Comparison of ENCODE assay signal across 8 mouse cellular contexts in the genomic region with DNA sequence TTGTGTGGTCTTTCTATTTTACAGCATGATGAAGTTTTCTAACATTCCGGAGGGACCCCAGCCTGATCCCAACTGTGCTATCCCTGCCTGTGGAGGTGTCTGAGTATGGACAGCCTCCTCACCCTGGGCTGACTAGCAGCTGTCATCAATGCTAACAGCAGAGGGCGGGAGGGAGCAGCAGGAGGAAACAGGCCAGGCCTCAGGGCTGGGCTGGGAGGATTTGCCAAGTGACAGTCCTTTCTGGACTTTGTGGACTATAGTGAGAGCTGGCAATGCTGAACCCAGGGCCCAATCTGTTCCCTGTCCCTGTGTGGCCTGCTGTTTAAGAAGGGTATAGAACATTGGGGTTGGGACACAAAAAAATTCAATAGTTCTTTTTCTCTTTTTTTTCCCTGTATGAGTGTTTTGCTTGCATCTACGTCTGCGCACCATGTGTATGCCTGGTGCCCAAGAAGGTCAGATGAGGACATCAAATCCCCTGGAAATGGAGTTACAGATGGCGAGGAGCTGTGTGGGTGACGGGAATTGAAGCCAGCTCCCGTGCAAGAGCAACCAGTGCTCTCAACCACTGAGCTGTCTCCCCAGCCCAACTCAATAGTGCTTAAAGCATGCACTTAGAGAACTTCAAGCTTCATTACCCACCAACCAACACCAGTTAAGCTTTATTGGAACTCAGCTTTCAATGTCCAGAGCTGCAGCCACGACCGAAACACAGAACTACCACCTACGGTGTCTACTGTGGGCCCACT.
DNase-seq lines count a peak whose midpoint lies in the region; ATAC-seq and TF ChIP-seq lines count a peak whose summit lies in the region.

No protein-coding gene starts in this region.

- DNase-seq in Muller cell, postnatal 12 days (ENCODE audit: inconsistent ontology term) = peak; percentile 71
- peak; percentile 97 to 98 for DNase-seq in cerebellum, postnatal 10 days
- peak; percentile 56 to 63 for DNase-seq in frontal cortex, postnatal 14 days (ENCODE audit: low spot score in 2 of 2)
- peak; percentile 81 for DNase-seq in hindbrain, postnatal 0 days (ENCODE audit: low spot score)
- peak; percentile 74 to 78 for DNase-seq in left cerebral cortex, adult 18-20 months (ENCODE audit: low spot score in 2 of 2)
- DNase-seq in lung, postnatal 36 days = peak; percentile 91
- DNase-seq in right cerebral cortex, adult 2 months (ENCODE audit: low spot score in 2 of 2) = peak; percentile 73 to 75
- DNase-seq in urinary bladder, postnatal 14 days (ENCODE audit: low spot score) = peak; percentile 88

- WGBS in hindbrain, postnatal 0 days = 53% methylated on average over 10 of the region's 10 CpGs

- H3K4me2 ChIP-seq in hindbrain, postnatal 0 days (ENCODE audit: low read depth, low read length) = no peak overlapping the region

- H3K4me1 ChIP-seq in hindbrain, postnatal 0 days (ENCODE audit: insufficient read depth, low read length) = peaks cover 5% of the 10 kb centered on the region; the same call in 1 of the 2 replicates

- peaks cover 35% of the 10 kb centered on the region for H3K36me3 ChIP-seq in hindbrain, postnatal 0 days (ENCODE audit: insufficient read depth, low read length)

- TF ChIP-seq CTCF in hindbrain, postnatal 0 days (IDR thresholded peaks at IDR 0.05; ENCODE audit: low read depth) = peak; percentile 93

- no peaks in the 10 kb centered on the region for H3K27me3 ChIP-seq in hindbrain, postnatal 0 days (ENCODE audit: insufficient read depth, low read length)

- no peaks in the 10 kb centered on the region for H3K9me3 ChIP-seq in hindbrain, postnatal 0 days (ENCODE audit: low read length)

- peak; percentile 82 for ATAC-seq in hindbrain, postnatal 0 days

- H3K4me3 ChIP-seq in hindbrain, postnatal 0 days (ENCODE audit: low read length) = no peak overlapping the region

- no peak overlapping the region for H3K9ac ChIP-seq in hindbrain, postnatal 0 days (replicated peaks; ENCODE audit: low read length)

- peak overlapping the region; percentile 36; the same call in 1 of the 2 replicates for H3K27ac ChIP-seq in hindbrain, postnatal 0 days
